Mouse (Mus musculus) heart, embryonic 14.5 days (tissue): ENCODE data around the gene Parm1. TPM values are rescaled to one million over a fixed set of nuclear protein-coding genes. Genes with fewer than 3 reads are reported as not detected.
A peak's percentile ranks its signal among the peaks of the same experiment; 100 is the strongest.

Source experiments
- ATAC-seq: fragments of 200-750 bp; cut with Nextera tagmentation; 2 replicates; pipeline ENCODE4 v1.8.0; 2017; ENCODE audit warnings: low read depth, moderate TSS enrichment; ENCODE audit not compliant: insufficient number of reproducible peaks, insufficient read depth, low FRiP score
- H3K27ac ChIP-seq, 2 experiments: fragments of 200-500 bp in 1 of 2; fragments of 300-500 bp in 1 of 2; sonication (generic) in 1 of 2; replicated peaks in 1 of 2; 2 replicates each; pipeline ENCODE4 v1.5.1; 2012 to 2014; ENCODE audit warnings: low read depth in 2 of 2, low read length in 2 of 2, control low read depth in 1 of 2, mild to moderate bottlenecking in 1 of 2, mixed read lengths in 1 of 2; ENCODE audit not compliant: control insufficient read depth in 1 of 2, insufficient read depth in 1 of 2
- H3K27me3 ChIP-seq: fragments of 300-500 bp; sonication (generic); 2 replicates; pipeline ENCODE4 v1.6.1; 2014; ENCODE audit warnings: mild to moderate bottlenecking, low read length, control low read depth; ENCODE audit not compliant: control insufficient read depth, insufficient read depth
- H3K36me3 ChIP-seq: fragments of 300-500 bp; sonication (generic); 2 replicates; pipeline ENCODE4 v1.6.1; 2014; ENCODE audit warnings: mild to moderate bottlenecking, control low read depth, low read length, mixed read lengths; ENCODE audit not compliant: control insufficient read depth, insufficient read depth
- H3K4me1 ChIP-seq, 2 experiments: fragments of 200-500 bp in 1 of 2; fragments of 300-500 bp in 1 of 2; sonication (generic) in 1 of 2; 2 replicates each; pipeline ENCODE4 v1.6.1; 2012 to 2014; ENCODE audit warnings: low read length in 2 of 2, control low read depth in 1 of 2, mixed read lengths in 1 of 2; ENCODE audit not compliant: control insufficient read depth in 2 of 2, insufficient read depth in 2 of 2
- H3K4me2 ChIP-seq: fragments of 300-500 bp; sonication (generic); 2 replicates; pipeline ENCODE4 v1.6.1; 2014; ENCODE audit warnings: mild to moderate bottlenecking, low read length
- H3K4me3 ChIP-seq, 2 experiments: fragments of 200-500 bp in 1 of 2; fragments of 300-500 bp in 1 of 2; sonication (generic) in 1 of 2; 2 replicates each; pipeline ENCODE4 v1.5.1; 2012 to 2014; ENCODE audit warnings: low read length in 2 of 2, mild to moderate bottlenecking in 2 of 2, control low read depth in 1 of 2, low read depth in 1 of 2, moderate library complexity in 1 of 2; ENCODE audit not compliant: control insufficient read depth in 1 of 2, insufficient read depth in 1 of 2
- H3K9ac ChIP-seq: fragments of 300-500 bp; sonication (generic); 2 replicates; pipeline ENCODE4 v1.6.1; 2014; ENCODE audit warnings: mild to moderate bottlenecking, low read length
- H3K9me3 ChIP-seq: fragments of 300-500 bp; sonication (generic); 2 replicates; pipeline ENCODE4 v1.6.1; 2016; ENCODE audit warnings: low read length, control low read depth; ENCODE audit not compliant: control insufficient read depth
- WGBS: fragments of 180-500 bp; shearing (Covaris S2); extraction: QIAGEN DNeasy Blood & Tissue Kit; methylation state at CpG from one replicate; pipeline ENCODE4 v1.1.7; 2014; 5-methylcytosine and 5-hydroxymethylcytosine counted together
- polyA plus RNA-seq: library from polyadenylated mRNA; unstranded; fragments of >200 nt; fragmentation: Nextera tagmentation; extraction: Ambion mirVana; gene quantifications from 2 replicates; pipeline ENCODE4 v1.2.1, GENCODE M21; 2014

Parm1 gene
- polyA plus RNA-seq, 1 experiment from 2014 or later, result 33.3 TPM

DNA sequence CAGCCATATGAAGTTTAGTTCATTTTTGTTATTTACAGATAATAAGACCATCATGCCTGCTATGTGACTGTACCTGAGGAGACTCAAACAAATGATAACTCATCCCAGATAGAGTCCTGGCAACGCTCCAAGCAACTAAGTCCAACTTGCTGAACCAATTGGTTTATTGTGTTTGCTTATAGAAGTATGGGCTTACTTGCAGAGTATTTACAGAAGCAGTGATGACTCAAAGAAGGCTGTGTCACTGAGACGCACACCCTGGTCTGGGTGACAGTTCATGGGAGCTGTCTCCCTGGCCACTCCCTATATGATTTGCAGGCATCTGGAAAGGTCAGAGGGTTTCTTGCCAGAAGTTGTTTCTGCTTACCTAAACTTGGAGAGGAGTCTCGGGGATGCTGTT, 49.2 kb downstream of the Parm1 start:
- H3K4me1 ChIP-seq, result peaks cover 16 to 33% of the 10 kb centered on the region in 2 experiments
- no peak overlapping the region for H3K27ac ChIP-seq
- ATAC-seq, result no peak
- no peak overlapping the region for H3K4me2 ChIP-seq
- H3K4me3 ChIP-seq, result no peak overlapping the region
- no peak overlapping the region for H3K9ac ChIP-seq
- H3K36me3 ChIP-seq, result no peaks in the 10 kb centered on the region
- 64% methylated on average over 3 of the region's 3 CpGs for WGBS
- H3K9me3 ChIP-seq, result 0 out of 2 replicates have a peak, but pooled peaks cover 2% of the 10 kb centered on the region
- H3K27me3 ChIP-seq, result no peaks in the 10 kb centered on the region

DNA sequence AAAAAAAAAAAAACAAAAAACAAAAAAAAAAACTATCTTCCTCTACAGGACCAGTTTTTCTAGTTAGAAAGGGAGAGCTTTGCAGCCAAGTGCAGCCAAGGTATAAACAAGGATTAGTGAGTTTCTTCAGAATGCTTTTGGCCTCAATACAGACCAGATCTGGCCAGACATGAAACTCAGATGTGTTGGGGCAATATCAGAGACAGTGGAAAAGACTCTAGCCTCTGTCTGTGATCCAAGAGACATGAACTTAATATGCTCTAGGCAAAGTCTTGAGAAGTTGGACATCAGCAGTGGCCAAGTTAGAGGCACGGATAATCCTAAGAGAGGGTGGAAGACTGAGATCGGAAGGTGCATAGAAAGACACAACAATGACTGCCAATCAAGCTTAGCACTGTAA, 56.8 kb downstream of the Parm1 start:
- Histone ChIP-seq H3K27ac (no peak overlapping the region), H3K27me3 (no peaks in the 10 kb centered on the region), H3K4me3 (no peak overlapping the region), H3K9ac (no peak overlapping the region), H3K4me2 (no peak overlapping the region), H3K4me1 (peaks cover 9 to 41% of the 10 kb centered on the region in 2 experiments), H3K9me3 (no peaks in the 10 kb centered on the region), H3K36me3 (no peaks in the 10 kb centered on the region)
- 88% methylated on average over 2 of the region's 2 CpGs for WGBS
- no peak for ATAC-seq

DNA sequence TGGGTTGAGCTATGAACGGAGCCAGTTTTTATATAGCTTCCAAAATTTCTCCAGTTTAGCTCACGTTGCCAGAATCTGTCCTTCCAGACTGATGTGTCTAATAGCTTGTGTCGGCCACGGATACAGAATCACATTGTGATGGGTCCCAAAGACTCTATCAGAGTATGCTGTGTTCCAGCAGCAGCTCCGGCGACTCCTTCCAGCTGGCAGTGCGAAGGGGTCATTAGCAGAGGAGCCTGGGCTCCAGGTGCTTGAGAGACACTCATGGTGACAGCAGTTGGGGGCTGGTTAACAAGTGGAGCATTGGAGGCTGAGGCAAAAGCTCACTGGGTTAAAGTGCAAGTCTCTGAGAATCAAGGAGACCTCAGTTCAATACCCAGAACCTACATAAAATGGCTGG, 61.5 kb downstream of the Parm1 start:
- no peak overlapping the region for H3K9ac ChIP-seq
- H3K9me3 ChIP-seq, result no peaks in the 10 kb centered on the region
- WGBS, result 58% methylated on average over 7 of the region's 7 CpGs
- no peak overlapping the region for H3K4me3 ChIP-seq
- H3K36me3 ChIP-seq, result no peaks in the 10 kb centered on the region
- no peak overlapping the region for H3K4me2 ChIP-seq
- no peak for ATAC-seq
- H3K27ac ChIP-seq, result no peak overlapping the region; a peak in 1 of 4 replicates
- peaks cover 13 to 65% of the 10 kb centered on the region in 2 experiments for H3K4me1 ChIP-seq
- no peaks in the 10 kb centered on the region for H3K27me3 ChIP-seq

DNA sequence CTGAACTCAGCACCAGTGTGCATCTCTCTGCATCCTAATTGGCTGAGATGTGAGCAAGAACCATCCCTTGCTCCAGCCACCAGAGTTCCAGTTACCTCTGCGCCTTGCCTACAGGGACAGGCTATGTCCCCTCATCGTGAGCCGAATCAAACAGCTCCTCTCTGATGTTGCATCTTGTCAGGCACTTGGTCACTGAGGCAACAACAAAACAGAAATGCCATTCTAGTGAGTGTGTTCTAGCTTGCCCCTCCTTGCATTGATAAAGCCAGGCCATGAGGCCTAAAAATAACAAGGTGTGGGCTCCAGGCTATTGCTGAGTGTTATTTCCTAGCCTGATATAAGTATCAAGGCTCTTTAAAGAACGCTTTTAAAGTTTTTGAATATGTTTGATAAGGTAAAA, 64.4 kb downstream of the Parm1 start:
- Histone ChIP-seq H3K9me3 (no peaks in the 10 kb centered on the region), H3K27ac (peak overlapping the region; percentile 74 to 79), H3K4me1 (peaks cover 13 to 58% of the 10 kb centered on the region in 2 experiments), H3K4me3 (no peak overlapping the region), H3K9ac (no peak overlapping the region), H3K4me2 (no peak overlapping the region), H3K27me3 (no peaks in the 10 kb centered on the region), H3K36me3 (no peaks in the 10 kb centered on the region)
- ATAC-seq, result peak; percentile 41
- 18% methylated on average over 4 of the region's 4 CpGs for WGBS

DNA sequence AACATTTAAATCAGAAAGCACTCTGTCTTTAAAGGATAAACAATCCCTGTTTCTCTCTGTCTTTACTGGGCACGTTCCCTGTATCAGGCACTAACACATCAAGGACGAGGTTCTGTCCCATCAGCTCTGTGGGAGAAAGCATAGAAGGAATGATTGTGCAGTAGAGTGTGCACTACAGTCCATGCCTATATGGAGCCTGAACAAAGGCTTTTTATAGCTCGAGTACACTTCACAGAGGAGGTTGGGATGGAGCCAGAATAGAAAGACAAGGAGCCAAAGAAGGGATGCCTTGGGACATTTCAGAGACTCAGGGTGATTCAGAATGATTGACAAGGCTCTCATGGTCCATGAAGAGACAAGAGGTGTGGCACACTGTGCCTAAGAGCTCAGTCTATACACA, 68.8 kb downstream of the Parm1 start:
- Histone ChIP-seq H3K36me3 (no peaks in the 10 kb centered on the region), H3K27me3 (no peaks in the 10 kb centered on the region), H3K9ac (no peak overlapping the region), H3K4me2 (no peak overlapping the region), H3K27ac (peak overlapping the region; percentile 20 to 31; a peak in 3 of 4 replicates), H3K9me3 (0 out of 2 replicates have a peak, but pooled peaks cover 5% of the 10 kb centered on the region), H3K4me1 (peaks cover 7 to 37% of the 10 kb centered on the region in 2 experiments), H3K4me3 (no peak overlapping the region)
- 23% methylated on average over 3 of the region's 3 CpGs for WGBS
- ATAC-seq, result 0 out of 2 replicates have a peak, but pooled peaks have one; percentile 38

DNA sequence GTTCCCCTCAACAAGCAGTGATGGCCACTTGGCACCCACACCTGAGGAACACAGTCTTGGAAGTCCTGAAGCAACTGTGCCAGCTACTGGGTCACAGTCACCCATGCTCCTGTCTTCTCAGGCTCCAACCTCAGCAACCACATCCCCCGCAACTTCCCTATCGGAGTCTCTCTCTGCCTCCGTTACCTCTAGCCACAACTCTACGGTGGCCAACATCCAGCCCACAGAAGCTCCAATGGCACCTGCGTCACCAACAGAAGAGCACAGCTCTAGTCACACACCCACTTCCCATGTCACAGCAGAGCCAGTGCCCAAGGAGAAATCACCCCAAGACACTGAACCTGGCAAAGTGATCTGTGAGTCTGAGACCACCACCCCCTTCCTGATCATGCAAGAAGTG, 76.7 kb downstream of the Parm1 start:
- H3K4me2 ChIP-seq, result no peak overlapping the region
- H3K27ac ChIP-seq, result no peak overlapping the region
- 97% methylated on average over 5 of the region's 5 CpGs for WGBS
- H3K9me3 ChIP-seq, result 0 out of 2 replicates have a peak, but pooled peaks cover 1% of the 10 kb centered on the region
- no peak for ATAC-seq
- no peak overlapping the region for H3K9ac ChIP-seq
- H3K36me3 ChIP-seq, result peaks cover 7% of the 10 kb centered on the region
- H3K4me3 ChIP-seq, result no peak overlapping the region
- peaks cover 0 to 5% of the 10 kb centered on the region in 2 experiments; a peak in 2 of 4 replicates for H3K4me1 ChIP-seq
- no peaks in the 10 kb centered on the region for H3K27me3 ChIP-seq

DNA sequence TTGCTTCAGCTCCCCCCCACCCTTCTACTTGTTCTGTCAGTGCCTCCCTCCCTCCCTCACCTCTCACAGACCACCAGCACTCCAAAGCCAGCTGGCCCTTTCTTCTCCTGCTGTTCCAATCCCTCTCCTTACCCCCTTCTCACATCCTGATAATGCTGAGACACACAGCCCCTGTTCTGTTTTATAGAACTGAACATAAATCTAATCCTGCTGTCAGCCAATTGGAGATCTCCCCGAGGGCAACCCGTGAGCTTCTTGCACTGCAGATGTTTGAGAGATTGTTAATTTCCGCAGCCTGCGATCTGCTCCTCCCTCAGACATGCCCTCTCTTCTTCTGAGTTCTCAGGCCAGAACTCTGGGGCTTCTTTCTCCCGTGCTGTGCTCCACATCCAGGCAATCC, 79.8 kb downstream of the Parm1 start:
- no peak for ATAC-seq
- H3K27ac ChIP-seq, result no peak overlapping the region
- H3K4me1 ChIP-seq, result peaks cover 0 to 5% of the 10 kb centered on the region in 2 experiments; a peak in 2 of 4 replicates
- H3K9ac ChIP-seq, result no peak overlapping the region
- no peaks in the 10 kb centered on the region for H3K27me3 ChIP-seq
- H3K4me3 ChIP-seq, result no peak overlapping the region
- H3K4me2 ChIP-seq, result no peak overlapping the region
- H3K9me3 ChIP-seq, result no peaks in the 10 kb centered on the region
- 63% methylated on average over 5 of the region's 5 CpGs for WGBS
- H3K36me3 ChIP-seq, result peaks cover 14% of the 10 kb centered on the region

DNA sequence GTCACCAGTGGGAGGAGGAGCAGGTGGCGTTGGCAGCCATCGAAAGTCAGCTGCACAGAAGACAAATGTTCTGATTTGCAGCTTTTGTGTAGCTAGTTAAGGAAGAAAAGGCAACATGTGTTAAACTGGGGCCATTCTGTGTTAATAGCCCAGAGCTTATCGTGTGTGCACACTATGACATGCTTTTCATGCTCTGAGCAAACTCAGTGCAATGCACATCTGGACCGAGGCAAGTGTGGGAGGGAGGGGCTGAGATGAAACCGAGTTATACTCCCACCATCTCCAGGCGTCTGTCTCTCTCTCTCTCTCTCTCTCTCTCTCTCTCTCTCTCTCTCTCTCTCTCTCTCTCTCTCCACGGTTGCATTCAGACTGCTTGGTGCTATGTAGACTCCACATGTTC, 82.4 kb downstream of the Parm1 start:
- no peak for ATAC-seq
- 55% methylated on average over 7 of the region's 7 CpGs for WGBS
- Histone ChIP-seq H3K27ac (no peak overlapping the region), H3K4me2 (no peak overlapping the region), H3K9me3 (no peaks in the 10 kb centered on the region), H3K4me1 (peaks cover 0 to 5% of the 10 kb centered on the region in 2 experiments; a peak in 2 of 4 replicates), H3K4me3 (no peak overlapping the region), H3K27me3 (no peaks in the 10 kb centered on the region), H3K9ac (no peak overlapping the region), H3K36me3 (peaks cover 7% of the 10 kb centered on the region)
